Mouse (Mus musculus): Measurements from ENCODE around the gene Hsd17b2.

GRCm38 (mm10) chr8:117772597-117772996 lies 70.9 kb downstream of the Hsd17b2 start:
- TF ChIP-seq CTCF (IDR thresholded peaks at IDR 0.05; ENCODE audit: low read depth) (peak; percentile 44), EP300 (IDR thresholded peaks at IDR 0.05; ENCODE audit: low read depth) (no peak)

Measured in liver, postnatal 0 days (tissue).